Mouse (Mus musculus) gastrocnemius, postnatal 14 days (tissue): ENCODE results near the gene Cd209f. TPM values are rescaled to one million over a fixed set of nuclear protein-coding genes. Genes with fewer than 3 reads are reported as not detected.
"Not testable (repeated sequence)": the region's sequence is repeated elsewhere in the genome, so short reads cannot be mapped to it uniquely, and the experiment has no call there.

ENCODE experiments used
- DNase-seq: peaks from one replicate; pipeline ENCODE4 v3.0.0; 2021; ENCODE audit warnings: mixed read lengths
- intact Hi-C: fragments of 180-260 bp; cut with DNase I; formaldehyde crosslinking; loops from one replicate; pipeline ENCODE4 v1.15.1; 2025; ENCODE audit warnings: low total_unique reads
- long read RNA-seq, 2 experiments: library from polyadenylated mRNA; stranded (forward); transcript quantifications; one replicate each; pipeline ENCODE4 v2.0.0; 2021
- total RNA-seq, 2 experiments: library from RNA; stranded (reverse); gene quantifications; 2 replicates each; pipeline ENCODE4 v1.2.3; 2021

The Cd209f gene
- total RNA-seq, result 1 to 10 TPM; 1.2 to 2.8 TPM
- long read RNA-seq, experiment 1, partial matches to known transcripts, result 1 of 3 reads
- long read RNA-seq, experiment 1, other reads (novel, unspliced or antisense), result 1 of 3 reads
- long read RNA-seq, experiment 2, partial matches to known transcripts, result 0 of 2 reads
- long read RNA-seq, experiment 2, other reads (novel, unspliced or antisense), result 1 of 2 reads

DNA sequence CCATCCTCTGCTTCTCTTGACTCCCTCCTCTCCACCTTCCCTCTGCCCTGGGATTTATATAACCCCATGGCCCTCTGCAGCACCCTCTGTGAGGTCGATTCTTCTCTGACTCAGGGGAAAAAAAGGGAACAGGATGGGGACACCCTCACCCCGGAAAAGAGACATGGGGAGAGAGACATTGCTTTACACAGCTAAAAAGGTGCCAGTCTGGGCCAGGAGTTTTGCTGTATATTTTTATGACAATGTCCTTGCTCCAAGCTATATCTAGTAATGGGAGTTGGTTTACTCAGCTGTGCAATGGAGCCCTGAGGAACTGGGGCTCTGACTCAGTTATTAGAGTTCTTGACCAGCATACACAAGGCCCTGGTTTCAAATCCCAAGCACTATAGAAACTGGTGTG is at the start of gene Cd209f:
Gene Cd209f, minus strand, starts transcription at position 101 of the 400 bp plus-strand sequence.
- DNase-seq, intact Hi-C loops: not testable (repeated sequence)

- DNase-seq, result no peak
- intact Hi-C loops, result no loop called here
Observed at GRCm38 (mm10) chr8:4154878-4155277, 49.2 kb upstream of the Cd209f start.

- no peak for DNase-seq
- intact Hi-C loops, result loop anchor here (10.0 kb wide), 2 partner anchors 368 to 438 kb away; no protein-coding TSS in a partner anchor
Observed at GRCm38 (mm10) chr8:4147272-4147671, 41.6 kb upstream of the Cd209f start.

DNA sequence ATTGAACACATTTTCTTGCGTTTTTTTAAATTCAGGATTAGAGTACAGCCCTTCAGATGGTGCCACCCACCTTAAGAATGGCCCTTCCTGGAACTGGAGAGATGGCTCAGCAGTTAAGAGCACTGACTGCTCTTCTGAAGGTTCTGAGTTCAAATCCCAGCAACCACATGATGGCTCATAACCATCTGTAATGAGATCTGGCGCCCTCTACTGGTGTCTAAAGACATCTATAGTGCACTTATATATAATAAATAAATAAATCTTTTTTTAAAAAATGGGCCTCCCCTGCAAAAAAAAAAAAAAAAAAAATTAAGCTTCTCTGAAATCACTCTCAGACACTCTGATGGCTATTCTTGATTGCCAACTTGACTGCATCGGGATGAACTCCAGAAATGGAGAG is 36.1 kb upstream of the Cd209f start:
- intact Hi-C loops, result loop anchor here (10.0 kb wide), 2 partner anchors 373 to 443 kb away; no protein-coding TSS in a partner anchor
- no peak for DNase-seq

DNA sequence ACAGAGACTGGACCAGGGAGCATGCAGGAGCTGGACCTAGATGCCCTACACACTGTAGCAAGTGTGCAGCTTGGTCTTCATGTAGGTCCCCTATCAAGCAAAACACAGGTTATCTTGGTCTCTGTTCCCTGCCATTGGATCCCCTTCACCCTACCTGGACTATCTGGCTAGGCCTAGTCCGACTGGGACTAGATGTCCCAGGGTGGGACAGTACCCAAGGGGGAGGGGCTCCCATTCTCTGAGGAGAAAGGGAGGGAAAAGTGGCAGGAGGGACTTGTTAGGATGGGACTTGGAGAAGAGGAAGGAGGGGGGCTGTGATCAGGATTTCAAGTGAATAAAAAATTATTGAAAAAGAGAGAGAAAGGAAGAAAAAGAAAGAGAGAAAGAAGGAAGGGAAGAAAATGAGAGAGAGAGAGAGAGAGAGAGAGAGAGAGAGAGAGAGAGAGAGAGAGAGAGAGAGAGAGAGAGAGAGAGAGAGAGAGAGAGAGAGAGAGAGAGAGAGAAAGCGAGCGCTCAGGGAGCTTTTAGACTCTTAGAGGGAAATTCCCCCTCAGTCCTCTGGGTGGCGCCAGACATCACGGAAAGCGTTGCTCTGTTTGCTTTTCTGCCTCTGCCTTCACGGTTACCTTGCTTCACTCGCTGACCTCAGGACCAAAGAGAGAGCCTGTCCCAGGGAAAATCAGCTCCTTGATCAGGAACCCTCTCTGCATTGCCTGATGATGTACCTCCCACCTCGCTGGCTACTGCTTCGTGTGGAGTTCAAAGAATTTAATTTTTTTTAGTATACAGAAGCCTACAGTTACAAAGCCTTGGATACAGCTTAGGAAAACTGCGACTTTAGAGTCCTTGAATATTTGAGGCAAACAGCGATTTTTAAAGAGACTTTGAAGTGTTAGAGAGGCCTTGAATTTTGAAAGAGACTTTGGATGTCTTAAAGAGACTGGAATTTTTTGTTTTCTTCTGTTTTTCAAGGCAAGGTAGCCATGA is 34.3 kb upstream of the Cd209f start:
- intact Hi-C loops, result loop anchor here (10.0 kb wide), 2 partner anchors 375 to 445 kb away; no protein-coding TSS in a partner anchor
- DNase-seq, result peak; percentile 65

GRCm38 (mm10) chr8:4133798-4134197 is 28.2 kb upstream of the Cd209f start, which contains the start of gene Cd209g:
TSS of gene Cd209g (plus strand) at chr8:4134098.
- intact Hi-C loops, result no loop called here
- no peak for DNase-seq

GRCm38 (mm10) chr8:4088514-4088913 is 17.1 kb downstream of the Cd209f start:
- DNase-seq, intact Hi-C loops: not testable (repeated sequence)

DNA sequence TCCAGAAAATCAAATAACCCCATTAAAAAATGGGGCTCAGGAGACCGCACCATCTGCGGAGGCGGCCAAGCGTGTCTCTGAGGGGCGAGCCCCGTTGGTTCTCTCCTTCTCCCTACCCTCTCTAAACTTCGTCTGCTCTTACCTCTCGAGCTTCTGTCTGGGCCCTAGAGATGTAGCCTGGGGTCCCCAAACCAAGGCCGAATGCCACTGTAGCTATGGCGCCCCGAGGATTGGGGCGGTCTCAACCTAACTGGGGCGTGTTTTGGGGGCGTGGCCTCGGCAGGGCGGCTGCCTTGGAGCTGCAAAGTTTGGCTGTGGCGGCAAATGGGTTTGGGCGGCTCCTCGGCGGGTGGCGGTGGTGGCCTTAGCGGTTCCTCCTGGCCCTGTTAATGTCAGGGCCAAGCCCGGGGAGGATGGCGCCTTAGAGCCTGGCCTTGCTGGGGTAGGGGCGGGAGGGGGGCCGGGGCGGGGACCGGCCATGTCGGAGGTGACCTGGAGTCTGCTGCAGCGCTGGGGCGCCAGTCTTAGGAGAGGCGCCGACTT is 18.4 kb downstream of the Cd209f start:
- intact Hi-C loops, DNase-seq: not testable (repeated sequence)

Other genes starting within 250 kb of the Cd209f start
- gene Cd209d, start 227.3 kb downstream of the Cd209f start, total RNA-seq, result under 1 TPM in 1 of 2 experiments, not detected in 1; 0.24 TPM
- gene Cd209b, start 179.0 kb downstream of the Cd209f start, total RNA-seq, result 1 to 10 TPM in 1 of 2 experiments, under 1 TPM in 1; 0.86 to 1.7 TPM
- not detected for gene Cd209c, start 151.1 kb downstream of the Cd209f start, total RNA-seq
- gene Cd209g, start 28.3 kb upstream of the Cd209f start, total RNA-seq, result under 1 TPM in 1 of 2 experiments, not detected in 1; 0.45 TPM
- 10 to 100 TPM; 11.1 to 12.4 TPM for gene Evi5l, start 60.7 kb upstream of the Cd209f start, total RNA-seq
- gene Prr36, start 111.6 kb upstream of the Cd209f start, total RNA-seq, result under 1 TPM; 0.07 to 0.12 TPM
- under 1 TPM in 1 of 2 experiments, not detected in 1; 0.04 TPM for gene Lrrc8e, start 121.0 kb upstream of the Cd209f start, total RNA-seq
- 10 to 100 TPM; 60.5 to 74.6 TPM for gene Map2k7, start 132.9 kb upstream of the Cd209f start, total RNA-seq
- gene Gm49320, start 133.0 kb upstream of the Cd209f start, total RNA-seq, result under 1 TPM in 1 of 2 experiments, not detected in 1; 0.18 TPM
- 1 to 10 TPM; 1.8 to 3.4 TPM for gene Tgfbr3l, start 142.4 kb upstream of the Cd209f start, total RNA-seq
- gene Snapc2, start 147.2 kb upstream of the Cd209f start, total RNA-seq, result 10 to 100 TPM; 10.1 to 12.2 TPM
- 1 to 10 TPM; 1.4 to 2.5 TPM for gene Ctxn1, start 153.4 kb upstream of the Cd209f start, total RNA-seq
- 10 to 100 TPM; 67.8 to 82.1 TPM for gene Timm44, start 170.1 kb upstream of the Cd209f start, total RNA-seq
- 1 to 10 TPM; 8.7 to 9.4 TPM for gene Ccl25, start 219.4 kb upstream of the Cd209f start, total RNA-seq
- 10 to 100 TPM; 42.6 to 47.7 TPM for gene Elavl1, start 219.6 kb upstream of the Cd209f start, total RNA-seq